Mouse (Mus musculus) spleen, adult 2 months (tissue): ENCODE measurements around the gene Psme2. TPM values are rescaled to one million over a fixed set of nuclear protein-coding genes. Genes with fewer than 3 reads are reported as not detected.

Source experiments
- DNase-seq, 2 experiments: peaks; one replicate each; pipeline versions ENCODE4 v3.0.0 to v3.0.0-alpha.2; 2012 to 2021; ENCODE audit warnings: low spot score in 2 of 2, low read depth in 1 of 2
- H3K27ac ChIP-seq: fragments of 200-500 bp; 2 replicates; pipeline ENCODE4 v1.5.1; 2012; ENCODE audit warnings: low read length, inconsistent platforms; ENCODE audit not compliant: insufficient read depth
- H3K27me3 ChIP-seq: fragments of 200-500 bp; 2 replicates; pipeline ENCODE4 v1.6.1; 2012; ENCODE audit warnings: mild to moderate bottlenecking, moderate library complexity, low read length, inconsistent platforms; ENCODE audit not compliant: control insufficient read depth, insufficient read depth
- H3K36me3 ChIP-seq: fragments of 200-500 bp; 2 replicates; pipeline ENCODE4 v1.6.1; 2012; ENCODE audit warnings: mild to moderate bottlenecking, low read length, inconsistent platforms; ENCODE audit not compliant: control insufficient read depth, insufficient read depth
- H3K4me1 ChIP-seq: fragments of 200-500 bp; 2 replicates; pipeline ENCODE4 v1.6.1; 2011; ENCODE audit warnings: inconsistent platforms; ENCODE audit not compliant: control insufficient read depth, insufficient read depth, insufficient read length
- H3K4me3 ChIP-seq: fragments of 200-500 bp; 2 replicates; pipeline ENCODE4 v1.5.1; 2011; ENCODE audit warnings: mild to moderate bottlenecking, inconsistent platforms; ENCODE audit not compliant: insufficient read depth, insufficient read length; ENCODE audit errors: extremely low read depth
- CTCF ChIP-seq: fragments of 200-500 bp; IDR thresholded peaks from 2 replicates; pipeline ENCODE4 v1.5.1; 2011; ENCODE audit warnings: mild to moderate bottlenecking, inconsistent platforms; ENCODE audit not compliant: insufficient read depth, insufficient read length, insufficient replicate concordance; ENCODE audit errors: extremely low read depth
- POLR2A ChIP-seq: fragments of 200-500 bp; IDR thresholded peaks from 2 replicates; pipeline ENCODE4 v1.6.1; 2011; ENCODE audit warnings: low read depth, low read length, inconsistent platforms
- WGBS: fragments of 180-500 bp; shearing (Covaris S2); methylation state at CpG from one replicate; pipeline ENCODE4 v1.1.7; 2018; 5-methylcytosine and 5-hydroxymethylcytosine counted together
- polyA plus RNA-seq: library from polyadenylated mRNA; depleted of rRNA; stranded (reverse); fragments of >200 nt; gene quantifications from 2 replicates; pipeline ENCODE4 v1.2.3, GENCODE M21; 2012

Psme2 gene
- polyA plus RNA-seq, 1 experiment = 67.7 TPM

- Histone ChIP-seq H3K36me3 (peaks cover 25% of the 10 kb centered on the region), H3K27me3 (no peaks in the 10 kb centered on the region), H3K4me1 (peaks cover 15% of the 10 kb centered on the region; the same call in 1 of the 2 replicates), H3K27ac (peak overlapping the region; percentile 82), H3K4me3 (no peak overlapping the region)
- WGBS = 48% methylated on average over 6 of the region's 6 CpGs
- DNase-seq = no peak
- no peak for TF ChIP-seq POLR2A
- TF ChIP-seq CTCF = no peak
Measured at GRCm38 (mm10) chr14:55585566-55585960, 5.3 kb downstream of the Psme2 start.

- WGBS = 7% methylated on average over 43 of the region's 43 CpGs
- TF ChIP-seq CTCF = no peak
- Histone ChIP-seq H3K4me1 (peaks cover 15% of the 10 kb centered on the region; the same call in 1 of the 2 replicates), H3K27ac (peak within 1 kb of the TSS; percentile 82), H3K27me3 (no peaks in the 10 kb centered on the region), H3K4me3 (peak within 1 kb of the TSS; percentile 71), H3K36me3 (peaks cover 28% of the 10 kb centered on the region)
- DNase-seq = peak in 1 of 2 experiments; percentile 77
Measured at GRCm38 (mm10) chr14:55584702-55585565, 6.0 kb downstream of the Psme2 start, which contains the start of gene Emc9. Gene Emc9, minus strand, starts transcription at chr14:55585302.

GRCm38 (mm10) chr14:55584303-55584701 lies 6.6 kb downstream of the Psme2 start:
- DNase-seq = no peak
- Histone ChIP-seq H3K4me1 (peaks cover 12% of the 10 kb centered on the region; the same call in 1 of the 2 replicates), H3K27ac (peak overlapping the region; percentile 82; the same call in 1 of the 2 replicates), H3K27me3 (no peaks in the 10 kb centered on the region), H3K36me3 (peaks cover 28% of the 10 kb centered on the region), H3K4me3 (peak overlapping the region; percentile 71; the same call in 1 of the 2 replicates)
- no peak for TF ChIP-seq POLR2A
- no peak for TF ChIP-seq CTCF
- WGBS = 29% methylated on average over 5 of the region's 5 CpGs

- TF ChIP-seq POLR2A (no peak), CTCF (peak; percentile 28; the same call in 1 of the 2 replicates)
- Histone ChIP-seq H3K4me1 (peaks cover 11% of the 10 kb centered on the region; the same call in 1 of the 2 replicates), H3K36me3 (peaks cover 20% of the 10 kb centered on the region), H3K27ac (no peak overlapping the region), H3K4me3 (no peak overlapping the region), H3K27me3 (no peaks in the 10 kb centered on the region)
- 82% methylated on average over 9 of the region's 9 CpGs for WGBS
- DNase-seq = no peak
Measured at GRCm38 (mm10) chr14:55581981-55582681, 8.8 kb downstream of the Psme2 start.

- TF ChIP-seq POLR2A = no peak
- TF ChIP-seq CTCF = no peak
- Histone ChIP-seq H3K27ac (no peak overlapping the region), H3K27me3 (no peaks in the 10 kb centered on the region), H3K4me1 (peaks cover 11% of the 10 kb centered on the region; the same call in 1 of the 2 replicates), H3K36me3 (peaks cover 20% of the 10 kb centered on the region), H3K4me3 (no peak overlapping the region)
- no peak for DNase-seq
- 93% methylated on average over 16 of the region's 16 CpGs for WGBS
Measured at GRCm38 (mm10) chr14:55580731-55581130, 10.2 kb downstream of the Psme2 start.

- 94% methylated on average over 23 of the region's 23 CpGs for WGBS
- no peak for TF ChIP-seq POLR2A
- no peak for TF ChIP-seq CTCF
- Histone ChIP-seq H3K36me3 (peaks cover 20% of the 10 kb centered on the region), H3K27me3 (no peaks in the 10 kb centered on the region), H3K4me1 (peaks cover 6% of the 10 kb centered on the region; the same call in 1 of the 2 replicates), H3K27ac (no peak overlapping the region), H3K4me3 (no peak overlapping the region)
- no peak for DNase-seq
Measured at GRCm38 (mm10) chr14:55579511-55580496, 11.1 kb downstream of the Psme2 start.
